Mouse (Mus musculus) cerebellum, adult (tissue): ENCODE data around the gene Rbm46.

ENCODE experiments used
- ATAC-seq: cut with Nextera tagmentation; 2 replicates; pipeline ENCODE4 v1.9.2; 2017; ENCODE audit warnings: mild to moderate bottlenecking, moderate library complexity, mixed read lengths; ENCODE audit not compliant: insufficient number of reproducible peaks, low FRiP score, low TSS enrichment

Rbm46 gene

DNA sequence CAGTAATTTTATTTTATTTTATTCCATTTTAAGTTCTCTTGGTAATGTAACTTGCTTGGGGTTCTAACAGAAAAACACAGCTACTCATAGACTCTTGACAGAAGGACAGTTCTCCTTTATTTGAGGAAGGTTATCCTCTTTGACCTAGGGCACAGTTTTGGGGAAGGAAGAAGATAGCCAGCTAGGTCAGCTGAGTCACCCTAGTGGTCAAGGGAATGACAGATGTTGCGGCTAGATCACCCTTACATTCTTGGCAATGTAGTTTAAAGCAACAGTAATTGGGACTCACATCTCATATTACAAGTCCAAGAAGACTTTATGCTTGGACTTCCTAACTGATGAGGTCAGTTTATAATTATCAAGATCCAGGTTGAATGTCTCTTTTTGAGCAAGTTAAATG lies 82.6 kb downstream of the Rbm46 start:
- no peak for ATAC-seq

DNA sequence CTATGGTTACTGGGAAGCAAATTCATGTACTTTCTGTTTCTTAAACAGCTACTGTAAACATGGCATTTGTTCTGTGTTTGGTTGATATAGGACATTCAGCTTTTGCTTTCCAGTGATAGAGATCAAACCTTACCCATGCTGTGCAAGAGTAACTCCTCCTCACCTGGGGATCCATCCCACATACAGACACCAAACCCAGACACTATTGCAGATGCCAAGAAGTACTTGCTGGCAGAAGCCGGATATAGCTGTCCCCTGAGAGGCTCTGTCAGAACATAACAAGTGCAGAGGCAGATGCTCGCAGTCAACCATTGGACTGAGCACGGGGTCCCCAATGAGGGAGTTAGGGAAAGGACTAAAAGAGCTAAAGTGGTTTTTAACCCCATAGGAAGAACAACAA lies 84.6 kb downstream of the Rbm46 start:
- no peak for ATAC-seq
